Comparison of ENCODE assay signal across 20 mouse cellular contexts in genomic region chr13:3547410-3547809, GRCm38 (mm10). TPM values are rescaled to one million over a fixed set of nuclear protein-coding genes. Genes with fewer than 3 reads are reported as not detected.
DNase-seq lines count a peak whose midpoint lies in the region; ATAC-seq lines count a peak whose summit lies in the region.
"Had no signal": no experiment of that assay in that cellular context is flagged by ENCODE, and none has a peak within 500 bp of the region (broad histone marks: within the 10 kb centered on the region; RNA-seq: fewer than 3 reads in every experiment).

No protein-coding gene starts in this region.

- H3K4me2 ChIP-seq in embryonic facial prominence, embryonic 14.5 days (ENCODE audit: low read depth, low read length), result no peak overlapping the region
- H3K4me2 ChIP-seq in midbrain, embryonic 16.5 days (ENCODE audit: low read length), result no peak overlapping the region
- H3K4me2 ChIP-seq: forebrain, embryonic 13.5 days; hindbrain, embryonic 13.5 days; limb, embryonic 12.5 days; midbrain, embryonic 12.5 days; stomach, embryonic 15.5 days had no signal

- H3K9ac ChIP-seq in embryonic facial prominence, embryonic 14.5 days (ENCODE audit: low read depth, low read length), result no peak overlapping the region
- H3K9ac ChIP-seq in midbrain, embryonic 16.5 days (ENCODE audit: low read depth, low read length), result no peak overlapping the region
- H3K9ac ChIP-seq: forebrain, embryonic 13.5 days; hindbrain, embryonic 13.5 days; limb, embryonic 12.5 days; liver, postnatal 0 days; midbrain, embryonic 12.5 days; stomach, embryonic 15.5 days had no signal

- H3K27me3 ChIP-seq in embryonic facial prominence, embryonic 14.5 days (replicated peaks; ENCODE audit: control insufficient read depth, insufficient read depth, low read length), result no peaks in the 10 kb centered on the region
- H3K27me3 ChIP-seq in embryonic facial prominence, embryonic 10.5 days (replicated peaks; ENCODE audit: low read depth, poor library complexity, severe bottlenecking), result no peaks in the 10 kb centered on the region
- H3K27me3 ChIP-seq in midbrain, embryonic 16.5 days (ENCODE audit: control insufficient read depth, insufficient read depth, low read depth, low read length), result no peaks in the 10 kb centered on the region
- H3K27me3 ChIP-seq: forebrain, embryonic 13.5 days; hindbrain, embryonic 13.5 days; limb, embryonic 12.5 days; midbrain, embryonic 12.5 days; stomach, embryonic 15.5 days had no signal

- DNase-seq in embryonic facial prominence, embryonic 14.5 days (ENCODE audit: low spot score), result peak; percentile 65
- no peak for DNase-seq in embryonic facial prominence, embryonic 10.5 days (ENCODE audit: low spot score)
- peak; percentile 62 to 63 for DNase-seq in cerebellum, adult 18-20 months
- peak; percentile 80 for DNase-seq in gastrocnemius, adult 18-20 months (ENCODE audit: low spot score)
- peak; percentile 39 to 49 for DNase-seq in heart, postnatal 14 days
- DNase-seq in frontal cortex, postnatal 10 days (ENCODE audit: low spot score in 2 of 2), result no peak
- no peak for DNase-seq in adipocyte (ENCODE audit: low spot score)
- DNase-seq: adrenal gland, adult 2 months; kidney, adult 11 months; kidney, postnatal 25 days; layer of hippocampus, postnatal 36 days; liver, postnatal 0 days; lung, postnatal 36 days; right cerebral cortex, postnatal 4 days had no signal

- H3K9me3 ChIP-seq in embryonic facial prominence, embryonic 14.5 days (ENCODE audit: control insufficient read depth, low read length), result no peaks in the 10 kb centered on the region
- no peaks in the 10 kb centered on the region for H3K9me3 ChIP-seq in embryonic facial prominence, embryonic 10.5 days
- H3K9me3 ChIP-seq in midbrain, embryonic 16.5 days (replicated peaks; ENCODE audit: control insufficient read depth, low read length, poor library complexity, severe bottlenecking), result no peaks in the 10 kb centered on the region
- H3K9me3 ChIP-seq: forebrain, embryonic 13.5 days; hindbrain, embryonic 13.5 days; limb, embryonic 12.5 days; midbrain, embryonic 12.5 days; stomach, embryonic 15.5 days had no signal

- no peak overlapping the region for H3K4me3 ChIP-seq in embryonic facial prominence, embryonic 14.5 days (ENCODE audit: low read depth, low read length)
- H3K4me3 ChIP-seq in embryonic facial prominence, embryonic 10.5 days, result no peak overlapping the region
- H3K4me3 ChIP-seq in midbrain, embryonic 16.5 days (ENCODE audit: low read depth, low read length), result no peak overlapping the region
- H3K4me3 ChIP-seq: forebrain, embryonic 13.5 days; hindbrain, embryonic 13.5 days; limb, embryonic 12.5 days; midbrain, embryonic 12.5 days; stomach, embryonic 15.5 days had no signal

- WGBS in embryonic facial prominence, embryonic 14.5 days, result 70% methylated on average over 3 of the region's 3 CpGs
- 94% methylated on average over 3 of the region's 3 CpGs for WGBS in embryonic facial prominence, embryonic 10.5 days
- WGBS in midbrain, embryonic 16.5 days, result 87% methylated on average over 3 of the region's 3 CpGs

- H3K27ac ChIP-seq in embryonic facial prominence, embryonic 14.5 days (replicated peaks; ENCODE audit: low read depth, low read length), result no peak overlapping the region
- H3K27ac ChIP-seq in embryonic facial prominence, embryonic 10.5 days (replicated peaks), result no peak overlapping the region
- H3K27ac ChIP-seq in midbrain, embryonic 16.5 days (ENCODE audit: low read length), result no peak overlapping the region
- H3K27ac ChIP-seq: forebrain, embryonic 13.5 days; hindbrain, embryonic 13.5 days; limb, embryonic 12.5 days; midbrain, embryonic 12.5 days; stomach, embryonic 15.5 days had no signal

- peaks cover 29% of the 10 kb centered on the region for H3K36me3 ChIP-seq in embryonic facial prominence, embryonic 14.5 days (ENCODE audit: control insufficient read depth, insufficient read depth, low read length)
- peaks cover 77% of the 10 kb centered on the region for H3K36me3 ChIP-seq in embryonic facial prominence, embryonic 10.5 days (replicated peaks)
- H3K36me3 ChIP-seq in midbrain, embryonic 16.5 days (ENCODE audit: control insufficient read depth, insufficient read depth, low read length), result no peaks in the 10 kb centered on the region

- peak; percentile 69; the same call in 1 of the 2 replicates for ATAC-seq in embryonic facial prominence, embryonic 14.5 days (ENCODE audit: low read depth)
- ATAC-seq in midbrain, embryonic 16.5 days, result no peak
- ATAC-seq: forebrain, embryonic 13.5 days had no signal

- peaks cover 9% of the 10 kb centered on the region for H3K4me1 ChIP-seq in embryonic facial prominence, embryonic 14.5 days (ENCODE audit: control insufficient read depth, insufficient read depth, low read length)
- H3K4me1 ChIP-seq in embryonic facial prominence, embryonic 10.5 days, result no peaks in the 10 kb centered on the region
- peaks cover 8% of the 10 kb centered on the region for H3K4me1 ChIP-seq in midbrain, embryonic 16.5 days (ENCODE audit: control insufficient read depth, insufficient read depth, low read length)
- H3K4me1 ChIP-seq: limb, embryonic 12.5 days; midbrain, embryonic 12.5 days; stomach, embryonic 15.5 days had no signal

- intact Hi-C loops in heart, postnatal 14 days (cut with DNase I), result no loop called here

RNA-seq across cellular contexts. Expression of gene Gdi2, which starts 9.5 kb away (rescaled TPM):
- 434 and 478 TPM in 2 replicates for polyA plus RNA-seq in embryonic facial prominence, embryonic 14.5 days (2014; fragmentation: Nextera tagmentation; extraction: Ambion mirVana)
- 429 and 432 TPM in 2 replicates for polyA plus RNA-seq in embryonic facial prominence, embryonic 10.5 days (2016; fragmentation: Nextera tagmentation; extraction: Ambion mirVana)
- total RNA-seq in gastrocnemius, adult 18-20 months (2021), result 100 to 1,000 TPM; 137 to 141 TPM
- total RNA-seq in heart, postnatal 14 days (2021), result 100 to 1,000 TPM; 249 to 250 TPM
- 394 and 409 TPM in 2 replicates for polyA plus RNA-seq in midbrain, embryonic 16.5 days (2015; fragmentation: Nextera tagmentation; extraction: Ambion mirVana)

Comparison
In these comparisons a context has a peak if more than half of its experiments do, and no peak if none do; other contexts are left out.
1. DNase-seq: peak in embryonic facial prominence, embryonic 14.5 days (single experiment), cerebellum, adult 18-20 months (2 of 2), gastrocnemius, adult 18-20 months (single experiment) and heart, postnatal 14 days (2 of 2); none in embryonic facial prominence, embryonic 10.5 days (single experiment), frontal cortex, postnatal 10 days (0 of 2) and adipocyte (single experiment).